Mouse (Mus musculus) thymus, postnatal 36 days (tissue): ENCODE measurements around the gene Acot9.

ENCODE experiments used
- DNase-seq, 2 experiments: peaks; one replicate each; pipeline ENCODE4 v3.0.0; 2022; ENCODE audit warnings: mixed read lengths in 2 of 2

Gene Acot9

DNA sequence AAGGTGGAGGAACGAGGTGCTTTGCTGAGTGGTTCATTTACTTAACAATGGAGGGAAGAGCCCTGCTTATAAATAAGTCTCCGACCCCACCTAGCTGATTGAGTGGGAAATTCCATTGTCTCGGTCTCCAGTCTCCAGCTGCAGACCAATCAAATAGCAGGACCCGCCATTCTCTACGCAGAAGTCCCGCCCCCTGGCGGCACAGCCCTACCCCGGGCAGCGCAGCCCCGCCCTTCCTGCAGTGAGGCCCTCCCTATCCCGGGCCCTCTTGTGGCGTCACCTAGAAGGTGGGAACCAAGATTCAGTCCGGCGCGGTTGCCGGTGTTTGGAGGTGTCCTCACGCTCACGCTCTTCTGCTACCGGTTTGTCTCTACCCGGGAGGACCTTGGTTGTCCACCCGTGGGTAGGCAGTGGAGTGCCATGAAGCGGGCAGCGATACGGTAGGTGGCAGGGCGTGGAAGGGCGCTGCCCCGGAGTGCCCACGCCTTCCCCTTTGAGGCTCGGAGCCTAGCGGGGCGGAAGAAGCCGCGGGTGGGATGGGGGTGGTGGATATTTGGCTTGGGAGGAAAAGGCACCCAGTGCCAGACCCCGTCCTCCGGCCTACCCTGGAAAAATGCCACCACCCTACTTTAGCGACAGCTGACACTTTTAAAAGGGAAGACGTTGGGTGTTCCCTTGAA is at the start of gene Acot9:
TSS of gene Acot9 (plus strand) at position 209 of the 680 bp plus-strand sequence.
- DNase-seq: peak; percentile 90 to 93

GRCm38 (mm10) chrX:155214291-155215136 is 47.7 kb upstream of the Acot9 start:
- DNase-seq: no peak

DNA sequence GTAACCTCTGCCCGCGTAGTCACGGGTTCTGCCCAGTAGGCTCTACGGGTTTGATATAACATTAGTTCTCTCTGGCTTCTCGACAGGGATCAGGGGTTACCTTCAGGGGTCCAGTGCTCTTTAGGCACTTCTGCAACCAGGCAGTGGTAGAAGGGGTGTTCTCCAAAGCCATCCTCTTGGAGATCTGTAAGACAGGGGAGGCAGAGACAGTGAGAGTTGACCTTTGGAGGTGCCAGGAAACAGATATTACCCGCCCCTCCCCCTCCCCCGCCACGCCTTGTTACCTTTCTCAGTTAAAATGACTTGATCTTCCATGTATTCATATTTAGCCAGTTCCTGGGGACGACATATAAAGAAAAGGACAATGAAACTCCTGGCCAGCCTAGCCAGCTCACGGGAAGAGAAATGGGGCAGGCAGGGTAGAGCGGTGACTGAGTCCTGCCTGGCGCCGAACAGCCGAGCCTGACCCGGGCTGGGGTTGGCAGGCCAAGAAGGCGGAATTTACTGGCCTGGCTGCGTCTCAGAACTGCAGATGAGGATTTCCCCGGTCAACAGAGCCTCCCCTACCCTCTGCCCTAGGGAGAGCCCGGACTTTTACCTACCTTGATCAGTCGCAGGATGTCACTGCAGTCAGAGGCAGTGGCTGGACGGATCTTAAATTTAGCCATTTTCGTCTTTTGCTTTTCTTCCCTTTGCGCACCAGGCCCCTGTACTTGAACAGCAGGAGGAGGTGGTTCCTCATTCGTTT is 46.6 kb upstream of the Acot9 start:
- DNase-seq: peak; percentile 23 to 28

GRCm38 (mm10) chrX:155216271-155216670 is 46.0 kb upstream of the Acot9 start, which contains the start of gene Sat1:
Gene Sat1, minus strand, starts transcription at chrX:155216449.
- peak; percentile 89 to 92 for DNase-seq

GRCm38 (mm10) chrX:155218277-155218676 is 44.0 kb upstream of the Acot9 start:
- no peak for DNase-seq

- no peak for DNase-seq
Observed at GRCm38 (mm10) chrX:155256856-155257255, 5.4 kb upstream of the Acot9 start.

DNA sequence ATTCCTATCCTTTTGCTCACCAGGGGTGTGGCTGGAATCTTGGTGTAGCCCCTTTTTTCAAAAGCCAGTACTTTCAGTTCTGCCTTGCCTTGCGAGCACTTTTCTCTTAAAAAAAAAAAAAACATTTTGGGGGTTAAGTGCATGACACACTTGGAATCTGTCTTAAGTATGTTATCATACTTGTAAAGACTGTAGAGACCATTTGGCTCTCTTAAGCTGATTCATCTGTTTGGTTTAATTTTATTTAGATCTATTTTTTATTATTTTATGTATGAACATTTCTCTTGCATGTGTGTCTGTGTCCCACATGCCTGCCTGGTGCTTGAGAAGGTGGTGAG is 641 bp downstream of the Acot9 start:
- DNase-seq: no peak

DNA sequence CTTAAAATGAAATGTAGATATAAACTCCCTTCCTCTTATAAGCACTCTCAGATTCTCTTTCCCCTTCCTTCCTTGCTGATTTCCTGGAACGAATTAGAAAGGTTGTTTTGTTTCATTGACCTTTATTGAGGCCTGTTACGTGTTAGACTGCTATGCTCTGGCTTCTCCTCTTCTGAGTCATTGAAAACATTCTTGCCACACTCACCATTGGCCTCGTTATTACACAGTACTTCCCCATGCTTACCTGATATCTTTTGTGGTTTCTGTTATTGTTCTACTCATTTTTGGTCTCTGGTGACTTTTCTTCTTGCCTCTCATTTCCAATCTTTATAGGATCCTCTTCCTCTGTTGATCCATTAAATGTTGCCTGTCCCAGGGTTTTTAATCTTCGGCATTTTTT is 16.2 kb downstream of the Acot9 start:
- no peak for DNase-seq

DNA sequence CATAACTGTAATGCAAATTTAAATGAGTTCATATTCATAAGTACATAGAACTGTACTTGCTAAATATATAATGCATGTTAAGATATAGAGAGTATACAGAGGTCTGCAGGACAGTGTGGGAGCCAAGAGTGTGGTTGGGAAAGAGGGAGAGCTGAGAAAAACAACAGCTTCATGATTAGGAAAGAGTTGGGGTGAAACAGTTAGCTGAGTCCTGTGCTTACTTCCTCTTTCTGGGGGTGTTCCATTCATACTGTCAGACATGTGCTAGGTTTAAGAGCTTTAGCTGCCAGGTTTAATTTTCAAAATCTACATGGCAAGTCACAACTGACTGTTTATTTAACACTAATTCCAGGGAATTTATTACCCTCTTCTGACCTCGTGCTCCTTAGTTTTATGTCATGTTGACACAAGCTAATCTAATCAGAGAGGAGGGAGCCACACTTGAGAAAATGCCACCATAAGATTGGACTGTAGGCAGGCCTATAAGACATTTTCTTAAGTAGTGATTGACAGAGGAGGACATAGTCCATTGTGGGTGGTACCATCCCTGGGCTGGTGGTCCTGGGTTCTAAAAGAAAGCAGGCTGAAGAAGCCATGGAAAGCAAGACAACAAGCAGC is 18.3 kb downstream of the Acot9 start:
- no peak for DNase-seq

DNA sequence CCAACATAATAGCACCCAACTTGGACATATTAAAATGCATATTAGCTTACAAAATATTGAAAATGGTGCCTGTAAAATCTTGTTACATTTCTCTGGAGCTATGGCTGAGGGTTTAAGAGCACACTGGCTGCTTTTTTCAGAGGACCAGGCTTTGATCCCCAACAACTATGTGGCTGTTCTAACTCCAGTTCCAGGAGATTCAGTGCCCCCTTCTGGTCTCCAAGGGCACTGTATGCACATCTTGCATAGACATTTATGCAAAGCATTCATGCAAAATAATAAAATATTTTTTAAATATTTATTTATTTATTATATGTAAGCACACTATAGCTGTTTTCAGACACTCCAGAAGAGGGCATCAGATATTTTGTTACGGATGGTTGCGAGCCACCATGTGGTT is 44.1 kb downstream of the Acot9 start:
- no peak for DNase-seq

- DNase-seq: peak in 1 of 2 experiments; percentile 15
Observed at GRCm38 (mm10) chrX:155318005-155318404, 55.8 kb downstream of the Acot9 start.

- peak in 1 of 2 experiments; percentile 12 for DNase-seq
Observed at GRCm38 (mm10) chrX:155337567-155337904, 75.3 kb downstream of the Acot9 start.

GRCm38 (mm10) chrX:155337905-155338721 is 75.9 kb downstream of the Acot9 start:
- peak; percentile 79 to 81 for DNase-seq

DNA sequence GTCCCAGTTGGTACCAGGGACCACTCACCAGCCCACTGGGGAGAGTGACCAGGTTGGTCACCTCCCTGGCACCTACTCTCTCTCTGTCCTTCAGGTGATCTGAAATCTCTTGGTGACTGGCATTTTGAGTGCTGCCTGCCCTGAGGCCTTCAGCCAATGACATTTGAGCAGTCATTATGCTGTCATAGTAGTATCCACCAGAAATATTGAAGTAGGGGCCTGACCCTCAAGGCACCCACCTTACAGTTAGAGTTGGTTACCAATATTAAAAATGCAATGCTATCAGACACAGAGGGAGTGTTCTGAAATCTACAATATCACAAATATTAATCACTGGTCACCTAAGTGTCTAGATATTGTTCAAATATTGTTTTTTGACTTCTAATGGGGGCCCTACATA is 78.4 kb downstream of the Acot9 start, which contains the start of gene Prdx4:
TSS of gene Prdx4 (minus strand) at position 101 of the 400 bp plus-strand sequence.
- DNase-seq: no peak

GRCm38 (mm10) chrX:155346249-155346648 is 84.0 kb downstream of the Acot9 start:
- DNase-seq: no peak
